Mouse (Mus musculus): ENCODE measurements around the gene Slc35d3. TPM values are rescaled to one million over a fixed set of nuclear protein-coding genes. Genes with fewer than 3 reads are reported as not detected.

Gene Slc35d3
- polyA plus RNA-seq, 1 experiment from 2014 or later, result 0.69 TPM

GRCm38 (mm10) chr10:19876669-19877068 is 25.4 kb upstream of the Slc35d3 start:
- Histone ChIP-seq H3K9me3 (no peaks in the 10 kb centered on the region), H3K27ac (no peak overlapping the region), H3K4me2 (no peak overlapping the region), H3K36me3 (no peaks in the 10 kb centered on the region), H3K4me1 (replicated peaks) (no peaks in the 10 kb centered on the region), H3K9ac (replicated peaks) (no peak overlapping the region), H3K27me3 (no peaks in the 10 kb centered on the region), H3K4me3 (replicated peaks) (no peak overlapping the region)
- WGBS, result 86% methylated on average over 7 of the region's 7 CpGs
- ATAC-seq (ENCODE audit: insufficient number of reproducible peaks, insufficient read depth, low FRiP score, low TSS enrichment, low read depth), result no peak

DNA sequence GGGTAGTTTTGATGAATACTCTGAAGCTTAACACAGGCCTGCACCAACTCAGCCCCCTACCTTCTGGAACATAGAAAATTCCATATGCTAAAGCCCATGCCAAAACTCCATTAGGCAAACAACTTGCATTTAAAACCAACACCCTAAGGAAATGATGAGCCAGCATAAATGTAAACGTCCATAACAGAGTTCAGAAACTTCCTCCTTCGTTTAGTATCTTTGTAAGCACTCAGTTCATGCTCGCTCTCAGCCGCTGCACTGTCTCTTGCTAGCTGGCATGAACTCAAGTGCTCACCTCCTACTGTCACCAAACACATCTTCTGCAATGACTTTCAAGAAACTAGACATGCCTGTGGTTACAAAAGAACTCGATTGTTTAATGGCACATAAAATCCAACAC is 24.1 kb upstream of the Slc35d3 start:
- Histone ChIP-seq H3K36me3 (no peaks in the 10 kb centered on the region), H3K27me3 (no peaks in the 10 kb centered on the region), H3K4me1 (replicated peaks) (no peaks in the 10 kb centered on the region), H3K9ac (replicated peaks) (no peak overlapping the region), H3K9me3 (no peaks in the 10 kb centered on the region), H3K4me2 (no peak overlapping the region), H3K4me3 (replicated peaks) (no peak overlapping the region), H3K27ac (no peak overlapping the region)
- ATAC-seq (ENCODE audit: insufficient number of reproducible peaks, insufficient read depth, low FRiP score, low TSS enrichment, low read depth), result no peak
- WGBS, result 91% methylated on average over 5 of the region's 5 CpGs

DNA sequence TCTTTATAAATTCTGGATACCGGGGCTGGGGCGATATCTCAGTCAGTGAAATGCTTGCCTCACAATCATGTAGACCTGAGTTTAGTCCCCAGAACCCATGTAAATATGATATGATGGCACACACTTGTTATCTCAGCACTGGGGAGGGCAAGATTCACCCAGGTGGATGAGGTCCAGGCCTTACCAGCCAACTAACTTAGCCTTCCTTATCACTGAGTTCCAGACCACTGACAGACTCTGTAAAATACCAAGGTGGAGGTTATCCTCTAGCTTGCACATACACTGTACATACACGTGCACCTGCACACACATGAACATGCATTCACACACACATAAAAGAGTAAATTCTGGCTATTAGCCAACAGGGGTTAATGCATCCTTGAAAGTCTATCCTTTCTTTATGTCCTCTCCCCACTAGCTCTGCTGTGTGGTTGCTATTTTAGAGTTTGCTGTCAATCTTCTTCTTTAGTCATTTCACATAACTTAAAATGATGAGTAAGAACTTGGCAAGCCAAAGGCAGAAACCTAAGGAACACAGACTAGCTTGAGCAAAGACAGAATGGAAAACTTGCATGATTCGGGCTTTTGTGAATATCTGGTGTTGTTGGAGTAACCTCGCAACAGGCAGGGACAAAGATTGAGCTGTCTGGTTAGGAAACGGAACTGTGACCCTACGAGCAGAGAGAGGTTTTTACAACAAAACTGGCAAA is 4.5 kb upstream of the Slc35d3 start:
- H3K4me2 ChIP-seq, result no peak overlapping the region
- H3K4me3 ChIP-seq (replicated peaks), result no peak overlapping the region
- WGBS, result 92% methylated on average over 7 of the region's 7 CpGs
- no peak overlapping the region for H3K27ac ChIP-seq
- H3K27me3 ChIP-seq, result peaks cover 26% of the 10 kb centered on the region
- peaks cover 15% of the 10 kb centered on the region for H3K4me1 ChIP-seq (replicated peaks)
- H3K36me3 ChIP-seq, result no peaks in the 10 kb centered on the region
- no peaks in the 10 kb centered on the region for H3K9me3 ChIP-seq
- H3K9ac ChIP-seq (replicated peaks), result no peak overlapping the region
- ATAC-seq (ENCODE audit: insufficient number of reproducible peaks, insufficient read depth, low FRiP score, low TSS enrichment, low read depth), result no peak

- Histone ChIP-seq H3K27me3 (peaks cover 47% of the 10 kb centered on the region), H3K36me3 (no peaks in the 10 kb centered on the region), H3K4me3 (replicated peaks) (no peak overlapping the region), H3K9ac (replicated peaks) (no peak overlapping the region), H3K27ac (no peak overlapping the region), H3K4me2 (no peak overlapping the region), H3K9me3 (no peaks in the 10 kb centered on the region), H3K4me1 (replicated peaks) (peaks cover 35% of the 10 kb centered on the region)
- 33% methylated on average over 2 of the region's 2 CpGs for WGBS
- ATAC-seq (ENCODE audit: insufficient number of reproducible peaks, insufficient read depth, low FRiP score, low TSS enrichment, low read depth), result no peak
These were observed 2.4 kb upstream of the Slc35d3 start for GRCm38 (mm10) chr10:19853609-19854008.

- Histone ChIP-seq H3K4me2 (no peak overlapping the region), H3K27me3 (peaks cover 51% of the 10 kb centered on the region), H3K27ac (no peak overlapping the region), H3K9ac (replicated peaks) (no peak overlapping the region), H3K4me3 (replicated peaks) (no peak overlapping the region), H3K36me3 (no peaks in the 10 kb centered on the region), H3K4me1 (replicated peaks) (peaks cover 35% of the 10 kb centered on the region), H3K9me3 (no peaks in the 10 kb centered on the region)
- 17% methylated on average over 6 of the region's 6 CpGs for WGBS
- no peak for ATAC-seq (ENCODE audit: insufficient number of reproducible peaks, insufficient read depth, low FRiP score, low TSS enrichment, low read depth)
These were observed 1.5 kb upstream of the Slc35d3 start for GRCm38 (mm10) chr10:19852776-19853175.

- WGBS, result under 1% methylated on average over 36 of the region's 36 CpGs
- no peak overlapping the region for H3K27ac ChIP-seq
These were observed 688 bp downstream of the Slc35d3 start for GRCm38 (mm10) chr10:19850544-19850997.

GRCm38 (mm10) chr10:19849771-19850365 is 1.4 kb downstream of the Slc35d3 start:
- WGBS, result under 1% methylated on average over 32 of the region's 32 CpGs
- no peak overlapping the region for H3K27ac ChIP-seq
- H3K4me2 ChIP-seq, result peak overlapping the region; percentile 99
- peak; percentile 45 for ATAC-seq (ENCODE audit: insufficient number of reproducible peaks, insufficient read depth, low FRiP score, low TSS enrichment, low read depth)
- no peaks in the 10 kb centered on the region for H3K36me3 ChIP-seq
- peak overlapping the region; percentile 64 for H3K4me3 ChIP-seq (replicated peaks)
- peaks cover 55% of the 10 kb centered on the region for H3K27me3 ChIP-seq
- H3K4me1 ChIP-seq (replicated peaks), result peaks cover 35% of the 10 kb centered on the region
- peak overlapping the region; percentile 60 for H3K9ac ChIP-seq (replicated peaks)
- H3K9me3 ChIP-seq, result no peaks in the 10 kb centered on the region

More at GRCm38 (mm10) chr10:19850544-19850997, 688 bp downstream of the Slc35d3 start:
- H3K4me3 ChIP-seq (replicated peaks), result peak overlapping the region; percentile 64
- H3K4me2 ChIP-seq, result peak overlapping the region; percentile 99
- peak; percentile 29; the same call in 1 of the 2 replicates for ATAC-seq (ENCODE audit: insufficient number of reproducible peaks, insufficient read depth, low FRiP score, low TSS enrichment, low read depth)
- peaks cover 35% of the 10 kb centered on the region for H3K4me1 ChIP-seq (replicated peaks)
- no peaks in the 10 kb centered on the region for H3K9me3 ChIP-seq
- no peaks in the 10 kb centered on the region for H3K36me3 ChIP-seq
- H3K9ac ChIP-seq (replicated peaks), result peak overlapping the region; percentile 60
- peaks cover 55% of the 10 kb centered on the region for H3K27me3 ChIP-seq

DNA sequence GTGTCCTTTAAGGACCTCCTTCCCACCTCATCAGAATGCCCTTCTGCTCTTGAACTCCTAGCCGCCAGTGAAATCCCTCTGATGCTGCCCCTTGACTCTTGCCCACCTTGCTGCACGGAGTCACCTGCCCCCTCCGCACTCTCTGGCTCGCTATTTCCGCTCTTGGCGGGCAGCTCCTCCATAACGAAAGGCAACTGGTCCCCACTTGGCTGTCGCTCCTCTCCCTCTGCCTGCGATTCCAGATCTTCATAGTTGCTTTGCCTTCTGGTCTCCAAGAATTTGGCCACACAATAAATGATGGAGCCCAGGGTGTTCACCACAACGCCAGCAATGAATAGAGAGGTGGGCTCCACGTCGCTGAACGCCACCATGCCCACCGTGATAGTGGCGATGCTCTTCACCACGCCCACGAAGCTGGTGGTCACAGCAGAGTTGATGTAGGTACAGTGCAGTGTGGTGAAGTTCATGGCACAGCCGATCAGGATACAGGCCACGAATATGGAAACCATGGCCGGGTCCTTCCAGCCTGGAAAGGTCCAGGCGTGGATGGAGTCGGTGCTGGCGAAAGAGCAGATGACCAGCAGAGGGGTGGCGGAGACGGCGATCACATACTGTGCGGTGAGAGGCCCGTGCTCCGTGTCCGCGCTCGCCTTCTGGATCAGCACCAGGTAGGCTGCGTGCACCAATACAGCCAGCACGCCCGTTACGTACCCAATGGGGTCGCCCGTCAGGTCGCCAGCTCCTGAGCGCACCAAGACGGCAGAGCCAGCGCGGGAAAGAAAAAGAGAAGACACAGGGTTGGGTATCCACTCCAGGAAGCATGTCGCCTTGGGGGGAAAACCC is 2.1 kb downstream of the Slc35d3 start:
- WGBS, result 3% methylated on average over 44 of the region's 44 CpGs
- H3K9ac ChIP-seq (replicated peaks), result no peak overlapping the region

DNA sequence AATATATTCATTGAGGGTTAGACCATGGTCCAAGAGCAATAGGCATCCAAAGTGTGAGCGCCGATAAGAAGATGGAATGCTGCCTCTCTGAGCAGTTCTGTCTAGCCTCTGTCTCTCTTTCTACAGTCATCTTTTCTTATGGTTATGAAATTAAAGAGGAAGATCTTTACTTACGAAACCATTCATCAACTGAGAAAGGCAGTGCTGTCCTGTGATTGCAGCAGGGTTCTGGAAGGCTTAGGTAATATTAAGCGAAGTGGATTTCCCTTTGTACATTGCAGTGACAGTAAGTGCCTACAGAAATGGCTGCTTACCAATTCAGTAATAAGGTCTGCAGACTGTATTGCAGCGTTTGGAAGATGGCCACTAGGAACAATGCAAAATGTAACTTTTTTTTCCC is 11.4 kb downstream of the Slc35d3 start:
- H3K9me3 ChIP-seq, result 0 out of 2 replicates have a peak, but pooled peaks cover 4% of the 10 kb centered on the region
- no peaks in the 10 kb centered on the region; the same call in 1 of the 2 replicates for H3K27me3 ChIP-seq
- no peak overlapping the region for H3K4me2 ChIP-seq
- ATAC-seq (ENCODE audit: insufficient number of reproducible peaks, insufficient read depth, low FRiP score, low TSS enrichment, low read depth), result no peak
- no peak overlapping the region for H3K4me3 ChIP-seq (replicated peaks)
- no peaks in the 10 kb centered on the region for H3K4me1 ChIP-seq (replicated peaks)
- 90% methylated on average over 5 of the region's 5 CpGs for WGBS
- H3K9ac ChIP-seq (replicated peaks), result no peak overlapping the region
- H3K36me3 ChIP-seq, result no peaks in the 10 kb centered on the region
- no peak overlapping the region for H3K27ac ChIP-seq

More for the DNA sequence above, 2.1 kb downstream of the Slc35d3 start:
- Histone ChIP-seq H3K9me3 (no peaks in the 10 kb centered on the region), H3K36me3 (no peaks in the 10 kb centered on the region), H3K27me3 (peaks cover 55% of the 10 kb centered on the region), H3K4me2 (peak overlapping the region; percentile 99), H3K4me1 (replicated peaks) (peaks cover 35% of the 10 kb centered on the region), H3K4me3 (replicated peaks) (peak overlapping the region; percentile 64), H3K27ac (no peak overlapping the region)
- ATAC-seq (ENCODE audit: insufficient number of reproducible peaks, insufficient read depth, low FRiP score, low TSS enrichment, low read depth), result no peak

DNA sequence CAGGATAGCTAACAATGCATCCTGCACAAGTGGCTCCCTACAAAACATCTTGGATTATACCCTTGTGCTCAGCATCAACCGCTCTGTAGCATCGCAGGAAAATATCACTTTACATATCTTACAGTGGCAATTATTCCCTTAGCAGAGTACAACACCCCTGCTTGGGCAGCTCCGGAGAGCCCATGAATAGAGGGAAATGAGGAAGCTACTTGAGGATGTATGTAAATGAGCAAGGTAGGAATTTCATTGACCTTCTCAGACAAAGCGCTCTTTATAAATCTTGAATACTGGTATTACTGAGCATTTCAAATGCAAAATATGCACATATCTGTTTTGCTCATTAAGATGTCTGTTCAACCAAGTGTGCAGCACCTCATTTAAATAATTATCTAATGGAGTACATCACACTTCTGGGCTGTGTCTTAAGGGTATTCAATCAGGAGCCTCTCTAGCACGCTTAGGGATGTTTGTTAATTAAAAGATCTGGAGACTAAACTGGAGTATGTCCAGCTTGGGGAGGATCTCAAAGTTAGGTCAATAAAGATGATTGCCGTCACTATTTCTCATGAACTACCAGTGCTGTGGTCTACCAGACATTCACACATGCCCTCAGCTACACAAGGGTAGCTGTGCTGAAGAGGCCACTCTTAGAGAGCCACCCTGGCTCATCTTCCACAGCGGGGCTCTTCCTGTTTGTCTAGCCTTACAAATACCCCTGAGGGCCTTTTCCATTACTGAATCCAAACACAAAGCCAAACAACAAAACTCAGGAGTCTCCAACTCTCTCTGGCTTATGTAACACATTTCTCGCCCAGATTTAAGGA is 15.2 kb downstream of the Slc35d3 start:
- ATAC-seq (ENCODE audit: insufficient number of reproducible peaks, insufficient read depth, low FRiP score, low TSS enrichment, low read depth), result no peak
- Histone ChIP-seq H3K9ac (replicated peaks) (no peak overlapping the region), H3K36me3 (no peaks in the 10 kb centered on the region), H3K4me1 (replicated peaks) (no peaks in the 10 kb centered on the region), H3K4me2 (no peak overlapping the region), H3K27ac (no peak overlapping the region), H3K27me3 (no peaks in the 10 kb centered on the region), H3K9me3 (no peaks in the 10 kb centered on the region), H3K4me3 (replicated peaks) (no peak overlapping the region)
- 84% methylated on average over 8 of the region's 8 CpGs for WGBS

All from limb, embryonic 12.5 days (tissue).